ENCODE assay signal across 8 mouse cellular contexts in genomic region chr10:77339871-77340341, GRCm38 (mm10).
DNase-seq lines count a peak whose midpoint lies in the region; ATAC-seq and TF ChIP-seq lines count a peak whose summit lies in the region.

No protein-coding gene starts in this region.

- 0 out of 2 replicates have a peak, but pooled peaks cover 5% of the 10 kb centered on the region for H3K27me3 ChIP-seq in embryonic facial prominence, embryonic 14.5 days (replicated peaks; ENCODE audit: control insufficient read depth, insufficient read depth, low read length)
- H3K27me3 ChIP-seq in liver, embryonic 14.5 days (ENCODE audit: control insufficient read depth, insufficient read depth, low read length), result no peaks in the 10 kb centered on the region

- no peaks in the 10 kb centered on the region for H3K9me3 ChIP-seq in embryonic facial prominence, embryonic 14.5 days (ENCODE audit: control insufficient read depth, low read length)
- H3K9me3 ChIP-seq in liver, embryonic 14.5 days (ENCODE audit: control insufficient read depth, low read length), result no peaks in the 10 kb centered on the region

- peak overlapping the region; percentile 60 for H3K9ac ChIP-seq in embryonic facial prominence, embryonic 14.5 days (ENCODE audit: low read depth, low read length)
- H3K9ac ChIP-seq in liver, embryonic 14.5 days (replicated peaks), result no peak overlapping the region

- TF ChIP-seq CTCF in liver, embryonic 14.5 days (IDR thresholded peaks at IDR 0.05; ENCODE audit: low read depth), result 0 out of 2 replicates have a peak, but pooled peaks have one; percentile 13

- peak overlapping the region; percentile 70 for H3K4me2 ChIP-seq in embryonic facial prominence, embryonic 14.5 days (ENCODE audit: low read depth, low read length)
- H3K4me2 ChIP-seq in liver, embryonic 14.5 days (ENCODE audit: low read depth), result no peak overlapping the region

- ATAC-seq in embryonic facial prominence, embryonic 14.5 days (ENCODE audit: low read depth), result no peak
- no peak for ATAC-seq in liver, embryonic 14.5 days (ENCODE audit: insufficient read depth)

- TF ChIP-seq EP300 in liver, embryonic 14.5 days (IDR thresholded peaks at IDR 0.05; ENCODE audit: low read depth), result no peak

- H3K36me3 ChIP-seq in embryonic facial prominence, embryonic 14.5 days (ENCODE audit: control insufficient read depth, insufficient read depth, low read length), result no peaks in the 10 kb centered on the region
- H3K36me3 ChIP-seq in liver, embryonic 14.5 days (replicated peaks; ENCODE audit: control insufficient read depth, insufficient read depth, low read depth), result no peaks in the 10 kb centered on the region

- H3K4me3 ChIP-seq in embryonic facial prominence, embryonic 14.5 days (ENCODE audit: low read depth, low read length), result peak overlapping the region; percentile 31
- H3K4me3 ChIP-seq in liver, embryonic 14.5 days (ENCODE audit: insufficient read depth in 1 of 2, low read depth in 2 of 2, low read length in 2 of 2), result no peak overlapping the region

- peak; percentile 62 for DNase-seq in left cerebral cortex, postnatal 4 days
- no peak for DNase-seq in left cerebral cortex, adult 9 months (ENCODE audit: low spot score in 2 of 2)
- peak; percentile 53 for DNase-seq in embryonic facial prominence, embryonic 14.5 days (ENCODE audit: low spot score)
- DNase-seq in heart, postnatal 4 days, result peak; percentile 46
- DNase-seq in liver, embryonic 14.5 days (ENCODE audit: low read depth in 3 of 3, low spot score in 3 of 3), result no peak
- DNase-seq in frontal cortex, postnatal 36 days (ENCODE audit: low spot score in 2 of 2), result no peak
- no peak for DNase-seq in c-Kit-positive CD71-positive TER-119-positive erythroid progenitor cells, embryonic 14.5 days (ENCODE audit: low spot score)
- DNase-seq in gastrocnemius, postnatal 14 days, result no peak

- no peak overlapping the region for H3K27ac ChIP-seq in embryonic facial prominence, embryonic 14.5 days (replicated peaks; ENCODE audit: low read depth, low read length)
- H3K27ac ChIP-seq in liver, embryonic 14.5 days, result no peak overlapping the region

- 17% methylated on average over 18 of the region's 18 CpGs for WGBS in embryonic facial prominence, embryonic 14.5 days
- WGBS in liver, embryonic 14.5 days (ENCODE audit: insufficient replicate concordance), result 50% methylated on average over 18 of the region's 18 CpGs

- intact Hi-C loops in left cerebral cortex, postnatal 4 days (cut with DNase I), result no loop called here
- intact Hi-C loops in gastrocnemius, postnatal 14 days (cut with DNase I; ENCODE audit: low total_unique reads), result loop anchor here (5.0 kb wide), 1 partner anchor 43 kb away; no protein-coding TSS in a partner anchor

- H3K4me1 ChIP-seq in embryonic facial prominence, embryonic 14.5 days (ENCODE audit: control insufficient read depth, insufficient read depth, low read length), result 0 out of 2 replicates have a peak, but pooled peaks cover 2% of the 10 kb centered on the region
- no peaks in the 10 kb centered on the region for H3K4me1 ChIP-seq in liver, embryonic 14.5 days (replicated peaks; ENCODE audit: control insufficient read depth in 2 of 2, insufficient read depth in 2 of 2, low read length in 1 of 2)

Comparison
In these comparisons a context has a peak if more than half of its experiments do, and no peak if none do; other contexts are left out.
1. DNase-seq: peak in left cerebral cortex, postnatal 4 days (single experiment), embryonic facial prominence, embryonic 14.5 days (single experiment) and heart, postnatal 4 days (single experiment); none in left cerebral cortex, adult 9 months (0 of 2), liver, embryonic 14.5 days (0 of 3), frontal cortex, postnatal 36 days (0 of 2), c-Kit-positive CD71-positive TER-119-positive erythroid progenitor cells, embryonic 14.5 days (single experiment) and gastrocnemius, postnatal 14 days (single experiment).